Mouse (Mus musculus): ENCODE results near the gene Cbr1.
A peak's percentile ranks its signal among the peaks of the same experiment; 100 is the strongest.

- TF ChIP-seq CTCF (IDR thresholded peaks at IDR 0.05; ENCODE audit: low read depth) = peak; percentile 94
- no peak for TF ChIP-seq EP300 (IDR thresholded peaks at IDR 0.05; ENCODE audit: low read depth)
Observed at GRCm38 (mm10) chr16:93576412-93577082, 29.1 kb upstream of the Cbr1 start.
